ENCODE assay signal across 26 mouse cellular contexts in the genomic region with DNA sequence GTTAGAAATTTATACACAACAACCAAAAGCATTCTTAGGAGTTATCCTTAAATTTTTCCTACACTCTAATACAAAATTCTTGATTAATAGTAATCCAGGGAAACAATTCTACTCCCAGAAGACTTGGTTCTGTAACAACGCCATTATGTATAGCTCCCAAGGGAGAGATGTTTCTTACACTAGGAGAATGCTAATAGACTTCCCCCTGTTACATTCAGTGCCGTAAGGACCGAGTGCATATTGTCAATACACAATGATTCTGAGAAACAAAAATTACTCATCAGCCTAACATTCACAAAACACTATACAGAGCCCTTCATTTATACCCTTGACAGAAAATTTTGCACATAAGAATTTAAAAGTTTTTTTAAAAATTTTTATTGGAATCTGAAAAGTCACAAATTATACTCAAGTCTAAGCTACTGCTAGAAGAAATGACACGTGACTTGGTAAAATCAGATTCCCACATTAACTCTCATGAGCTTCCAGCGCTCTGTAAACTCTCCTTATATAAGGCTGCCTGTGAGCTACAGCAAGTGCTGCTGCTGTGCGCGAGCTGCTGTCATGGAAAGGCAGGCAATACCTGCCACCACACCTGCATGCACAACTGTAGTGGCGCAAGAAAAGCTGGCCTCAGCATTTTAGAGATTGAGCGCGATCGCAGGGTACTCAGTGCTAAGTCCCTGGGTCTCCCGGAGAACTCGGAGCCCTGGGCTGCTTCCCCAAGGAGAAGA. TPM values are rescaled to one million over a fixed set of nuclear protein-coding genes. Genes with fewer than 3 reads are reported as not detected.
DNase-seq lines count a peak whose midpoint lies in the region; ATAC-seq lines count a peak whose summit lies in the region.
"Had no signal": no experiment of that assay in that cellular context is flagged by ENCODE, and none has a peak within 500 bp of the region (broad histone marks: within the 10 kb centered on the region; RNA-seq: fewer than 3 reads in every experiment).

No protein-coding gene starts in this region.

- no peaks in the 10 kb centered on the region for H3K27me3 ChIP-seq in forebrain, embryonic 16.5 days (replicated peaks; ENCODE audit: control insufficient read depth, insufficient read depth, low read length)
- no peaks in the 10 kb centered on the region for H3K27me3 ChIP-seq in forebrain, embryonic 14.5 days (replicated peaks; ENCODE audit: control insufficient read depth, insufficient read depth, low read length)
- no peaks in the 10 kb centered on the region for H3K27me3 ChIP-seq in neural tube, embryonic 12.5 days (replicated peaks)
- H3K27me3 ChIP-seq in neural tube, embryonic 15.5 days (replicated peaks) = no peaks in the 10 kb centered on the region
- no peaks in the 10 kb centered on the region for H3K27me3 ChIP-seq in hindbrain, embryonic 16.5 days (replicated peaks; ENCODE audit: control insufficient read depth, insufficient read depth, low read length)
- H3K27me3 ChIP-seq: kidney, embryonic 15.5 days; limb, embryonic 12.5 days had no signal

- H3K27ac ChIP-seq in forebrain, embryonic 16.5 days (ENCODE audit: low read length) = no peak overlapping the region
- no peak overlapping the region for H3K27ac ChIP-seq in forebrain, embryonic 14.5 days (ENCODE audit: low read depth, low read length)
- no peak overlapping the region for H3K27ac ChIP-seq in neural tube, embryonic 12.5 days
- H3K27ac ChIP-seq in neural tube, embryonic 15.5 days (replicated peaks) = no peak overlapping the region
- H3K27ac ChIP-seq in hindbrain, embryonic 16.5 days (ENCODE audit: low read depth, low read length) = no peak overlapping the region
- H3K27ac ChIP-seq: forebrain, embryonic 10.5 days; kidney, embryonic 15.5 days; limb, embryonic 12.5 days; macrophage; stomach, postnatal 0 days had no signal

- H3K4me3 ChIP-seq in forebrain, embryonic 16.5 days (replicated peaks; ENCODE audit: low read length) = no peak overlapping the region
- H3K4me3 ChIP-seq in forebrain, embryonic 14.5 days (ENCODE audit: low read depth, low read length) = no peak overlapping the region
- no peak overlapping the region for H3K4me3 ChIP-seq in neural tube, embryonic 12.5 days
- no peak overlapping the region for H3K4me3 ChIP-seq in neural tube, embryonic 15.5 days (replicated peaks)
- no peak overlapping the region for H3K4me3 ChIP-seq in hindbrain, embryonic 16.5 days (ENCODE audit: low read length)
- H3K4me3 ChIP-seq: forebrain, embryonic 10.5 days; kidney, embryonic 15.5 days; limb, embryonic 12.5 days had no signal

- intact Hi-C loops in left cerebral cortex, postnatal 4 days (cut with DNase I) = no loop called here
- intact Hi-C loops in heart, postnatal 36 days (cut with DNase I) = no loop called here

- H3K9ac ChIP-seq in forebrain, embryonic 16.5 days (replicated peaks; ENCODE audit: low read depth, low read length) = no peak overlapping the region
- no peak overlapping the region for H3K9ac ChIP-seq in forebrain, embryonic 14.5 days (ENCODE audit: low read length)
- H3K9ac ChIP-seq in neural tube, embryonic 12.5 days = no peak overlapping the region
- no peak overlapping the region for H3K9ac ChIP-seq in neural tube, embryonic 15.5 days (replicated peaks)
- no peak overlapping the region for H3K9ac ChIP-seq in hindbrain, embryonic 16.5 days (ENCODE audit: low read depth, low read length)
- H3K9ac ChIP-seq: kidney, embryonic 15.5 days; limb, embryonic 12.5 days; liver, postnatal 0 days had no signal

- H3K4me2 ChIP-seq in forebrain, embryonic 16.5 days (ENCODE audit: low read length) = no peak overlapping the region
- H3K4me2 ChIP-seq in forebrain, embryonic 14.5 days (ENCODE audit: low read length) = no peak overlapping the region
- H3K4me2 ChIP-seq in neural tube, embryonic 12.5 days (replicated peaks) = no peak overlapping the region
- H3K4me2 ChIP-seq in neural tube, embryonic 15.5 days = no peak overlapping the region
- no peak overlapping the region for H3K4me2 ChIP-seq in hindbrain, embryonic 16.5 days (ENCODE audit: low read length)
- H3K4me2 ChIP-seq: heart, embryonic 11.5 days; kidney, embryonic 15.5 days; limb, embryonic 12.5 days had no signal

- no peaks in the 10 kb centered on the region for H3K36me3 ChIP-seq in forebrain, embryonic 16.5 days (ENCODE audit: control insufficient read depth, insufficient read depth)
- no peaks in the 10 kb centered on the region for H3K36me3 ChIP-seq in forebrain, embryonic 14.5 days (ENCODE audit: control insufficient read depth, insufficient read depth, low read length)
- no peaks in the 10 kb centered on the region for H3K36me3 ChIP-seq in neural tube, embryonic 12.5 days
- no peaks in the 10 kb centered on the region for H3K36me3 ChIP-seq in neural tube, embryonic 15.5 days
- no peaks in the 10 kb centered on the region for H3K36me3 ChIP-seq in hindbrain, embryonic 16.5 days (ENCODE audit: control insufficient read depth, insufficient read depth, low read length)
- H3K36me3 ChIP-seq: forebrain, embryonic 10.5 days; limb, embryonic 12.5 days had no signal

- no peak for DNase-seq in forebrain, embryonic 14.5 days (ENCODE audit: low spot score)
- DNase-seq in adrenal gland, adult 2 months = no peak
- DNase-seq in left cerebral cortex, postnatal 4 days = no peak
- no peak for DNase-seq in heart, postnatal 36 days
- DNase-seq: adrenal gland, postnatal 36 days; cerebellum, adult 11-12 months; cerebellum, postnatal 10 days; gastrocnemius, postnatal 10 days; heart, adult 11 months; kidney, adult 11 months; kidney, postnatal 36 days; layer of hippocampus, postnatal 36 days; liver, postnatal 0 days; thymus, adult 2 months; thymus, postnatal 4 days had no signal

- 70% methylated on average over 13 of the region's 13 CpGs for WGBS in forebrain, embryonic 16.5 days
- 64% methylated on average over 13 of the region's 13 CpGs for WGBS in forebrain, embryonic 14.5 days
- WGBS in neural tube, embryonic 12.5 days = 58% methylated on average over 13 of the region's 13 CpGs
- WGBS in neural tube, embryonic 15.5 days = 57% methylated on average over 13 of the region's 13 CpGs
- 55% methylated on average over 13 of the region's 13 CpGs for WGBS in hindbrain, embryonic 16.5 days

- H3K9me3 ChIP-seq in forebrain, embryonic 16.5 days (ENCODE audit: control insufficient read depth, low read length) = no peaks in the 10 kb centered on the region
- no peaks in the 10 kb centered on the region for H3K9me3 ChIP-seq in forebrain, embryonic 14.5 days (replicated peaks; ENCODE audit: control insufficient read depth, low read length)
- H3K9me3 ChIP-seq in neural tube, embryonic 12.5 days = no peaks in the 10 kb centered on the region
- H3K9me3 ChIP-seq in neural tube, embryonic 15.5 days (replicated peaks) = no peaks in the 10 kb centered on the region
- H3K9me3 ChIP-seq in hindbrain, embryonic 16.5 days (ENCODE audit: control insufficient read depth, low read length) = no peaks in the 10 kb centered on the region
- H3K9me3 ChIP-seq: forebrain, embryonic 10.5 days; kidney, embryonic 15.5 days; limb, embryonic 12.5 days had no signal

- ATAC-seq in forebrain, embryonic 16.5 days = peak; percentile 56
- ATAC-seq in forebrain, embryonic 14.5 days = no peak
- ATAC-seq in neural tube, embryonic 12.5 days (ENCODE audit: low FRiP score, low read depth) = peak; percentile 50; the same call in 1 of the 2 replicates
- ATAC-seq in neural tube, embryonic 15.5 days (ENCODE audit: low FRiP score) = no peak
- peak; percentile 68; the same call in 1 of the 2 replicates for ATAC-seq in hindbrain, embryonic 16.5 days
- ATAC-seq: liver, postnatal 0 days; lung, postnatal 0 days had no signal

- H3K4me1 ChIP-seq in forebrain, embryonic 16.5 days (replicated peaks; ENCODE audit: control insufficient read depth, insufficient read depth, low read length) = peaks cover 4% of the 10 kb centered on the region; the same call in 1 of the 2 replicates
- no peaks in the 10 kb centered on the region; the same call in none of the 2 replicates for H3K4me1 ChIP-seq in forebrain, embryonic 14.5 days (ENCODE audit: control insufficient read depth, insufficient read depth, low read length)
- peaks cover 3% of the 10 kb centered on the region; the same call in 1 of the 2 replicates for H3K4me1 ChIP-seq in neural tube, embryonic 12.5 days
- peaks cover 3% of the 10 kb centered on the region; the same call in 1 of the 2 replicates for H3K4me1 ChIP-seq in neural tube, embryonic 15.5 days
- peaks cover 3% of the 10 kb centered on the region; the same call in 1 of the 2 replicates for H3K4me1 ChIP-seq in hindbrain, embryonic 16.5 days (ENCODE audit: control insufficient read depth, insufficient read depth, low read depth, low read length)
- H3K4me1 ChIP-seq: kidney, embryonic 15.5 days had no signal

RNA-seq across cellular contexts. Expression of a gene that starts 42.9 kb away (rescaled TPM):
- 304 and 323 TPM in 2 replicates for polyA plus RNA-seq in forebrain, embryonic 16.5 days (2015; fragmentation: Nextera tagmentation; extraction: Ambion mirVana)
- polyA plus RNA-seq in forebrain, embryonic 14.5 days (2014; fragmentation: Nextera tagmentation; extraction: Ambion mirVana) = 350 and 406 TPM in 2 replicates
- polyA plus RNA-seq in neural tube, embryonic 12.5 days (2016; fragmentation: Nextera tagmentation; extraction: Ambion mirVana) = 308 and 323 TPM in 2 replicates
- 363 and 402 TPM in 2 replicates for polyA plus RNA-seq in neural tube, embryonic 15.5 days (2015; fragmentation: Nextera tagmentation; extraction: Ambion mirVana)
- polyA plus RNA-seq in hindbrain, embryonic 16.5 days (2015; fragmentation: Nextera tagmentation; extraction: Ambion mirVana) = 351 and 397 TPM in 2 replicates
- total RNA-seq in adrenal gland, adult 2 months (2021) = 100 to 1,000 TPM; 180 to 234 TPM
- polyA plus RNA-seq in adrenal gland, adult 2 months (2012; rRNA removed) = 37.9 and 55.0 TPM in 2 replicates
- total RNA-seq in left cerebral cortex, postnatal 4 days (2021) = 100 to 1,000 TPM; 169 to 170 TPM
- 100 to 1,000 TPM; 566 to 598 TPM for total RNA-seq in heart, postnatal 36 days (2021)

Comparison
In these comparisons a context has a peak if more than half of its experiments do, and no peak if none do; other contexts are left out.
1. ATAC-seq: peak in forebrain, embryonic 16.5 days (single experiment), neural tube, embryonic 12.5 days (single experiment) and hindbrain, embryonic 16.5 days (single experiment); none in forebrain, embryonic 14.5 days (single experiment) and neural tube, embryonic 15.5 days (single experiment).